Mouse (Mus musculus): ENCODE measurements at regions not wholly inside any gene's neighbourhood (a gene's known extent, or its start where the extent isn't known, plus 50 kb on each side); places are given as distances from the start of the nearest gene placed in this dataset.

DNA sequence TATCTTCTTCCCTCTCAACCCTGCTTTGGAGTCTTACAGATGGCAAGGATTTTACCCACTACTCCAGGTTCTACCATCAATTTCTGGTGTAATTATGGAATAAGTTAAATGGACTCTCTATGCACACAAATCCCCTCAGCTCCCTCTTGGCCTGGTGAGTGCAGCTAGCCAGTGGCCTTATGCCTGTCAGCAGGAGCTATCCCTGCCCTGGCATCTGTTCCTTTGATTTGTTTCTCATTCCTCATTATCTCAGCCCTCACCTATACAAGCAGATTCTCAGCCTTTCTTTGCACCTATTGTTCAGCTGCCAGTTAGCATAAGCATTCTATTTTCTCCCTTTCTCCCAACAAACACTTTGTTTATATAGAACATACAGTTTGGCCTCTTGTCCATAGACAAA is 150.3 kb downstream of the Rnf152 start:
- DNase-seq (ENCODE audit: low spot score in 2 of 2), result no peak

DNA sequence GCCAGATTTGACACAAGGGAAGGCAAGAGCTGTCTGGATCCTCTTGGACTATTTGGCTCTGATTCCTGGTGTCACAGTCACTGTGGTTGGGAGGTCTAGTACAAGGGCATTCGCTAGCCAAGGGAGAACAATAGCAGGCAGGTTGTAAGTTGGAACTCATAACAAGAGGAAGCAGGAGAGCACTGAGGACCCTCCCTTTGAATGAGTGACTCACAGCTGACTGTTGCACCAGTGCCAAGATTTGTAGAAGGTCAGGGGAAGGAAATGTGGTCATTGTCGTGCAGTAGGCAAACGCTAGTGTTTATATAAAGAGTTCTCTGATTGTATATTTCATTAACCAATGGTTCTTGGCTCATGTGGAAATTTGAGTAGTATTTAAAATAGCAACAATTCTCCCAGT is 157.2 kb downstream of the Rnf152 start:
- peak in 1 of 2 experiments; percentile 8 for DNase-seq (ENCODE audit: low spot score in 2 of 2)

DNA sequence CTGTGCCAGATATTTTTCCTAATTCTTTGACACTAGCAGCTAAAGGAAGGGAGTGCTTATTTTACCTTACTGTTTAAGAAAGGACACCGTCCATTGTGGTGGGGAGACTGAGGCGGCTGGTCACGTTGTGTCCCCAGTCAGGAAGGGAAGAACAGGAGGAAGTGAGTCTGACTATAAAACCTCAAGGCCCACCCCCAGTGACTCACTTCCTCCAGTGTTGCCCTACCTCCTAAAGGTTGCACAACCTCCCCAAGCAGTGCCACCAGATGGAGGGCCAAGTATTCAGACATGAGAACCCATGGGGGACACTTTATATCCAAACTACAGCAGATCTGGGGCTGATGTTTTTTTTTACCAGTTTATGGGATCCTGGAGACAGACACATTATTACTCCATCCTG is 165.4 kb downstream of the Rnf152 start:
- no peak for DNase-seq (ENCODE audit: low spot score in 2 of 2)

DNA sequence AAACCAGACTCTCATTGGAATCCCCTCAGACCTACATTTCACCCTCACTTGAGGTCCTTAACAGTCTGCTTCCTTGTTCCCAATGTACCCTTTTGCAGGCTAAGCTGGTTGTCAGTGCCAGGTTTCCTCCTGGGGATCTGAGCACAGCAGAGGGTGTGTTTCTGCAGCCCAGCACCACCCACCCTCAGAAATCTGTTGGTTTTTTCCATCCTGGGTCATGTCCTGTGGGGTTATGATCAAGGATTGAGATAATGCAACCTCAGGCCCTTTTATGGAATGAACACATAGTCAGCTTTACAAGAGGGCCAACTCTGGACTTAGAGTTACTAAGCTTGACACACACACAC is 167.6 kb downstream of the Rnf152 start:
- DNase-seq (ENCODE audit: low spot score in 2 of 2), result no peak

DNA sequence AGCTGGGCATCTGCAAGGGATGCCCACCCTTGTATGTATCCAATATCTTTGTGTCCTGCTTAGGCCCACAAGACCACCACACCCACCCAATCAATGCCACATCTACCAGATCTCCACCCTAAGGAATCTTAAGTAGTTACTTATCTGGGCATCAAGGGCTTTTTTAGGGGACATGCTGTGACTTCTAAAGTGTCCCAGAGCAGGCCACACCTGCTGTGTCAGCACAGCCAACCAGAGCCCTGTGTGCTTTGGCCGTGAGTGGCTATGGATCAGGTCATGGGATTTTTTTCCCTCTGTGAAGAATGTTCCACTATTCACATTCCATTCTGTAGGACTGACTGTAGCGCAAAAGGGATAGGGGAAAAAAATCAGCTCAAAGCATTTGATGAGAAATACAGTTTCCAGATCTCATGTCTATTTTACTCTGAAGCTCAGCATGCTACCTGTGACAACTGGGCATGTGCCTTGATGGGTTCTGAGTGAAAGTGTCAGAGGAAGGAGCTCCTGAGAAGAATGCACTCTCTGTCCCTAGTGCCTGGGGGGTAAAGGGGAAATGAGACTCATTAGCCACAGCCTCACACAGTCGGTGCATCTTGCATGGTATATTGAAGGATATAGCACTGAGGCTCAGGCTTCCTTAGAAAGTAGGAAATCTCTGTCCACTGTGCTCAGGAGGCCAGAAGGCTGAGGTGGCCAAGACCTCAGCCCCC is 168.1 kb downstream of the Rnf152 start:
- DNase-seq (ENCODE audit: low spot score in 2 of 2), result no peak

DNA sequence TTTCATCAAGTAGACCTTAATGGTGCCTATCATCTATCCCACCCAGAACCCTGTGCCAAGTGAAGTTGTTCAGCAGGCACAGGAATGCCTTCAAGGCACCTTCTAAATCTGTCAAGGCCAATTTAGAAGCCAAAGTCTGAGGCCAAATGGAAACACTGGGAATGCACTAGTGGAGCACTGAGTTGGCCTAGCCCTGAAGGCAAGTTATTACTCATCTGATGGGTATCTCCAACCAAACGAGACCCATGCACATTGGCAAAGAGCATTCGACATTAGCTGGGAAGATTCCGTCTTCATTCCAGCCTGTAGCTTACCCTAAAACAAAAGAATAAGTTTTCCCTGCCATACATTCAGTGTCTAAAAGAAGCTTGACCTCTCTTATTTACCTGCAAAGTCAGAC is 172.0 kb downstream of the Rnf152 start:
- no peak for DNase-seq (ENCODE audit: low spot score in 2 of 2)

DNA sequence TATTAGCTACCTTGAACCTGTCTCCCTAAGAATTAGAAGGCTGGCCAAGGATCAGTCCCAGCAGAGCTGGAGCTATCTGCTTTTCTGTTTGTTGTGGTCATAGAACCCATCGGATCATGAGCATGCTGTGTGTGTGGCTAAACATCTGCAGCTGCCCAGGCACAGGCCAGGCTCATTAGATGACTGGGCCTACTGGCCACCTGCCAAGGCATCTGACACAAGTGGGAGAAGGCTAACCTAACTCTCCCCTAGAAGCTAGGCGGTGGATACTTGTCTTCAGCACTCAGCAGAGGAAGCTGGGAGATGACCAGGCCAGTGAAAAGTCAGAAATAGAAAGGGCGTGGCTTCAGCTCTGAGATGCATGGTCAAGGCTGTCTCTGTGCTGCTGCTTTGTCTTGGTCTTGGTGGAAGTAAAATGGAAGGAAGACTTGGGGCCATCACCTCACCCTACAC is 177.1 kb downstream of the Rnf152 start:
- peak in 1 of 2 experiments; percentile 34 for DNase-seq (ENCODE audit: low spot score in 2 of 2)

DNA sequence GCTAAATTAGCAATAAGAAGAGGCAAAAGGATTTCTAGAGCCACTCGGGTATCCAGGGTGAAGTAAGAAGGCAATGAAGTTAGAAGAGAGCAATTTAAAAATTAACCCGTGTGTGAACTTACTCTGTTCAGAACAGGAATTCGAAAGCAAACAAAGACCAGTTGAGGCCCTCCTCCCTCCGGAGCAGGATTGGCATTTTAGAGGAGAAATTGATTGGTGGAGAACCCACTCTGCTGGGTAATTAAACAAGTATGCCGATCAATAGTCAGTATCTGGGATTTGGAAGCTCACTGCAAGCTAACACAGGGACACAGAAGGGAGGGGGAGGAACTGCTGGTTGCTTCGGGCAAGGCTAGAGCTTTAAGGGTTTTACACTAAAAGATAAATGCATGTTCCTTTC is 177.7 kb downstream of the Rnf152 start:
- DNase-seq (ENCODE audit: low spot score in 2 of 2), result no peak

DNA sequence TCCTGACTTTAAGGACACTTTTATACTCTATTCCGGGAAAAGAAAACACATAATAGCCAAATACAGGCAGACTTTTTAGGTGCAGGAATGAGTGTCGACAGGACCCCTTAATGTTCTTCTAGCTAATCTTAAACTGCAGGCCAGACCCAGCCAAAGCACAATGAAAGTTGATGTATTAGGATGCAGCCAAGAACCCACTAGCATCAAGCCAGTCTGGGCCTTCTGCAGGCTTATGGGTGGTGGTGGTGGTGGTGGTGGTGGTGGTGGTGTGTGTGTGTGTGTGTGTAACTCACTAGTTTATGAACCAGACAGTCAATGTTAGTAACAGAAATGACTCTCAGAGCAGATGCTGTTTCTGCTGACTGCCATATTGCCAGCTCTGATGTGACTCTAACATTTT is 178.6 kb downstream of the Rnf152 start:
- no peak for DNase-seq (ENCODE audit: low spot score in 2 of 2)

DNA sequence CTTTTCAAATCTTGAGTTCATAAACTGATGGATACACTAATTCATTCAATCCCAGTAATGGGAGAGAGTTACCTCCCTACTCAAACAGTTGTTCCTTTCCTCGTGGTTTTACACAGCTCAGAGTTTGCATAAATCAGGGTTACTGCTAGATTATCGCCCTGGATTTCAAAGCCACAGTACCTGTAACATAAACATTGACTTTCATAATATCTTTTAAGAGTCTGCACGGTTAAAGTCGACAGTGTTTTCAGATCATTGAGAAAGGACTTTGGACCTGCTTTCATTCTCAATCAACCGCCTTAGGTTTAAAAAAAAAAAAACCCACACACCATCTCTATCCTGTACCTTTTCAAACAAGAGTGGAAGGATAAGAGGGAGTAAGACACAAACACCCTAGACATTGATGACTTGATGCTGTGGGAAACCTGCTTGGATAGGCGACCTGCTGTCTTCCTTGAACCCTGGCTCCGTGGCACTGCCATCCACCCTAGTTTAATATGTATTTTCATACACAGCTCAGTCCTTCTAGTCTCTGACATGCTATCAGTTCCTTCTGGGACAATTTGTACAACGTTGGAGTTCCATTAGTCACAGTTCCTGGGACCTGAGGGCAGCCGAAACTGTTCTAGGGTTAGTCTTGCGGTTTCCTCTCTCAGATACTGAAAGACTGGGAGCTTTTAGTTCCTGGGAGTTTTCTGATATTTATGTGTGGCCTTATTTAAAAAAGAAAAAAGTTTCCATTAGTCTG is 179.3 kb downstream of the Rnf152 start:
- DNase-seq (ENCODE audit: low spot score in 2 of 2), result no peak

DNA sequence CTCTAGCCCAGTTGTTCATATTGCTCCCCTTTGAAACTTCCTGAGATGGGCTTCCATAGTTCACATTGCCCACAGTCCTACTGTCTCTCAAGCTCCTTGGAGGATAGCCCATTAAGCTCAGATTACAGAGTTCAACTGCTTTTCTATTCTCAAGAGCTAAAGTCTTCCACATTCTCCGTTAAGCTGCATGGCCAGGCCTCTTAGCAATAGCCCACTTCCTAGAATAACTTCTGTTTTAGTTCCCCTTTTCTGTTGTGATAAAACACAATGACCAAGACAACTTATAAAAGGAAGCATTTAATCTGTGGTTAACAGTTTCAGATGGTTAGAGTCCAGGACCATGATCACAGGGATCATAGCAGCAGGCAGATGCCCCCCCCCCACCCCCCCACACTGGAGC is 185.5 kb downstream of the Rnf152 start:
- no peak for DNase-seq (ENCODE audit: low spot score in 2 of 2)

DNA sequence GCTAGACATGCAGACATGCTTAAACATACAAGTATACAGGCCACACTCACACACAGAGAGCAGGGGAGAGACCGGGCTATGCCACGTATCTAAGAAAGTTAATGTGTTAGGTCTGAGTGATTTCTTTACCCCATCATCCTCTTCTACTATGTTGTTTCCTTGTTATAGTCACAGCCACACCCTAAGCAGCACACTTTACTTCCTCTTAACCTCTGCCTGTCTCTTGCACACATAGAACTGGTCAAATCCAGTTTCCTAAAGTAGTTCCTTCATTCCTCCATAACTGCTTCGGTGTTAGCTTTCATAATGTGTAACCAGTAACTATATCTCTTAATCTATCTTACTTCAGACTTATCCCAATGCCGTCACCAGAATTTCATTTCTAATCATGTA is 186.4 kb downstream of the Rnf152 start:
- DNase-seq (ENCODE audit: low spot score in 2 of 2), result no peak

DNA sequence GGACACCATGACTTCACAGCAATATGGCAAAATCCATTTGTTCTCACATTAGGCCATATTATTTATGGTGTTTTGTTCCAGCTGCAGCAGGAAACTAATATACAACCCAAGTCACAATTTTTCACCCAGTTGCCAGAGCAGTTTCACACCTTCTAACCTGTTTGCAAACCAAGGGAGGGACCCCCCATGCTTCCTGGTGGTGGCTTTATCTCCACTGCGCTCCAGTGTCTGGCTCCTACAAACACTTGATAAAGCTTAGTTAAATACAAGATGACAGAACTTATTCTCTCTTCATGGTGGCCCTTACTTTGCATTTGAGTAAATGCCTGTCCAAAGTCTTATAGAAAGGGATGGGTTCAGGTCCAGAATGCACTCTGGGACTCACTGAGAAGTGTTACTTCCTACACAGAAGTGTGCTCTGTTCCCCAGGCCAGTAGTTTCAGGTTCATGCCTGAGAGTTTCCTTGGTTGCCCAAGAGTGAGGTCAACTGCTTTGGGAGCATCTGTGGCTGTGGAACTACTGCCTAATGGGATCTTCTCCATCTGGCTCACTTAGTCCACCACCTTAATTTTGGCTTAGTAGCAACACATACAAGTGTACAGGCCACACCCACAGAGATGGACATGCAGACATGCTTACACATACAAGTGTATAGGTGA is 186.9 kb downstream of the Rnf152 start:
- no peak for DNase-seq (ENCODE audit: low spot score in 2 of 2)

DNA sequence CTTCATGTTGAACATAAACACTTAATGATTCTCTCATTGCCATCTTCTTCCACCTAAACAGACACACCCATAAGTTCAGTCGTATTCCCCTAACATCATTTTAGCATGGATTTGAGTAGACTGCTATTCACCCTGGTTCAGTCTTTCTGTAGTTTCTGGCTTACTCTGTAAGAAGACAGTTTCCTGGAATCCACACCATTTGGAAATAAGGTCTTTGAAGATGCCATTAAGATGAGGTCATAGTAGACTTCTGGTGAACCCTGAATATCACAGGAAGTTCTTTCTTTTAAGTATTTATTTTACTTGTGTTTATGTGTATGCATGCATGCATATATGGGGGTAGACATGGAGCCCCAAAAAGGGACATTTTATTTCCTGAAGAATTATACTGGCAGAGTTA is 187.7 kb downstream of the Rnf152 start:
- no peak for DNase-seq (ENCODE audit: low spot score in 2 of 2)

DNA sequence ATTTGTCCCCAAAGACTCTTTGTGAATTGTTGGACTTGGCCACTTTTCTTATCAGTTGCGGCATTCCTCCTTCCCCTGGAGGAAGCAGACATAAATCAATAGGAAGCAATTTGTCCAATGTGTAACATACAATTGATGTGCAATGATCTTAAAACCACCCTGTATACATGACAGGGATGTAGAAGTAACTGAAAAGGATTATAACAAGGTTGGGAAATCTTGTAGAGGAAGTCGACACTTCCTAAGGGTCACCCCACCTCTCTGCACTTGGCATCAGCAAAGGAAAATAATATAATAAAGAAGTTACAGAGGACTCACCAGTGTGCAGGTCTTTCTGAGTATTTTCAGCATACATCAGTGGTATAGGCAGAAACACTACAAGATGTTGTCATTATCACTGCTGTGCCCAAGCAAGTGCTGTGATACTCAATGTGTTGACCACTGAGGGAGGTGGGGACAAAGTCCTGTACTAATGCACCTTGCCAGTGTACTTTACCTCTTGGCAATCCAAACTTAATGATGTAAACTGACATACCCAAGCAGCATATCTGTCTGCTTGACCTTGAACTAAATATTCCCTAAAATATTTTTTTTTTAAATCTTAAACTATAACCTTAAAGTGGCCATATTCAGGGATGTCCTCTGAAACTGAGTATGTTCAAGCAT is 198.9 kb downstream of the Rnf152 start:
- no peak for DNase-seq (ENCODE audit: low spot score in 2 of 2)

DNA sequence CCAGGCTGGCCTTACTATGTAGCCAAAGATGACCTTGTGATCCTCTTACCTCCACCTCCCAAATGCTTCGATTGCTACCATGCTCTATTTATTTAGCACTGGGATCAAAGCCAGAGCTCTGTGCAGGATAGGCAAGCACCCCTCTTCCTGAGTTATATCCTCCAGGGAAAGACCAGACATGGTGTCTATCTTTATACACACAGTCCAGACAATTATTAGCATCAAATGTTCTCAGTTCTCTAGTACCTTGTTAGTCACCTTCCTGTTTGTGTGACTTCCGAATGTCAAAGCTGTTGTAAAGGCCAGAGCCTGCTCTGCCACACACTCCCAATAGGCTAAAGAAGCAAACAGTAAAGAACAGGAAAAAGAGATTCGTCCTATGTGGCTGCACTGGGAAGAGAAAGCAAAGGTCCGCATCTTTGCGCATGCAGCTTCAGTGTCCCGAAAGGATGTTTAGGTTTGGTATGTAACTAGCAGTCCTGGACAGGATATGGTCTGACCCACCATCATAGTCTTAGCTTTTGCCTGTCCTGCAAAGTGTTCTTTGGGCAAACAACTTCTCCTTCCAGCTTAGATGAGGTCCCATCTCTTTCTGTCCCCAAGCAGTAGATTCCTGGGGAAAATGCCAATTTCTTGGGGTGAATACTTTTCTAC is 204.2 kb downstream of the Rnf152 start:
- DNase-seq (ENCODE audit: low spot score in 2 of 2), result no peak

DNA sequence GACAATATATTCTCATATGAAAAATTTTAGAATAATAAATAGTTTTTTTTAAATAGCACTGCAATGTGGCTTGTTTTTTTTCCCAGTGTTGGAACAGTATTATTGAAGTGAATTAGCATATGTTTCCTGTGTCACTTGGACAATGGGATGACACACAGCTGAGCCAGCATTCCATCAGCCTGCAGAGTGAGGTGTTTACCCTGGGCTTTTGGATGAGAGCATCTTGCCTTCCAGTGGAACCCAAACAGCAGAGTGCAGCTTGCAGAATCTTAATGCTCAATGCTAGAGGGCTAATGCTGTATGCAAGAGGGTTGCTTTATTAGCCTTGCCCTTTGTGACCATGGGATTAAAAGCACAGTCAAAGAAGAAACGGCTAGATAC is 205.1 kb downstream of the Rnf152 start:
- DNase-seq (ENCODE audit: low spot score in 2 of 2), result no peak

DNA sequence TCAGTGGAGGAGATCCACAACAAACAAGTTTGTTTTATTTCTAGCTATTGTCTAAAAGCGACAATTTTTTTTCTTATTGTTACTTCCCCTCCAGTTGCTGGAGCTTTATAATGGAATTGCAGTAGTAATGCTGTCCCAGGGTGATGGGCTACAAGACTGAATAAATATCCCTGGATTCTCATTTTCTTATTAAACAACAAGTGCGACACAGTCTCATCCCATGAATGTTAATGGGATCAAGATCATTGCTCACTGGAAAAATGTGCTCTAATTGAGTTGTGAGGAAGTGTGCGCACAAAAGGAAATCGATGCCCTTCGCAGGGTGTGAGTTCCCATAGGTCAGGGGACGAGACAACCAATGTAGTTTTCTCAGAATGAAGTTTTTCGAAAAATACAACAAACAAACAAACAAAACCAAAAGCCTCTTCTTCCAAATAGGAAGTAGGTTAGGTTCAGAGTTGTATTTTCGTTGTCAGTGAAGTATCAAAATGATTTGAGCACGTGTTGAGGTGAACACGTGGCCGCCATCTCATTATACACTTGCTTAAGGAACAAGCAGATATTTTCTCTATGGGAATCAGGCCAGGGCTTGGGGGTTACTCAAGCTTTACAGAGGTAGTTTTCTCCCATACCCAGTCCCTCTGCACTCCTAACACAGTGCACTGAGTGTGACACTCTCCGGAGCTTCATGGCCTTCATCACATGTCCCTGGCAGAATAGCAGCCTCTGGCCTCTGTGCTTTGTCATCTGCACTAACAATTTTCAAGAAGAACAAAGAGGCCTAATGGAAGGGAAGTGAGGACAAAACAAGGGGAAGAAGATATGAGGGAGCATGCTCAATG is 205.7 kb downstream of the Rnf152 start:
- DNase-seq (ENCODE audit: low spot score in 2 of 2), result no peak

DNA sequence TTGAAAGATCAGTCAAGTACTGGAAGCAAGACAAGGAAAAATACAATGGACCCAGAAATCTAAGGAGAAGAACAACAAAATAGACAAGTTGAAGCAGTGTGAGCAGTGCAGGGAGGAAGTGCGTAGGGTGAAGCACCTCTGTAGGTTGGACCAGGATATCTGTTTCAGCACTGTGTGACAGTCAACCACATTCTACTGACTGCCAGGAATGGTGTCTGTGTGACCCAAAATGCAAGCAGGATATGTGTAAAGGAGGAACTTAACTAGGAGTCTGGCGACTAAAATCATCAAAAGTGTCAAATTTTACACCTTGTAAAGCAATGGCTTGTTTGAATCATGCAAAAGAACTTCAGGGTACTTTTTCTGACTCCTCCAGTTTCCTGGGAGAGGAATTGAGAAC is 207.7 kb downstream of the Rnf152 start:
- no peak for DNase-seq (ENCODE audit: low spot score in 2 of 2)

DNA sequence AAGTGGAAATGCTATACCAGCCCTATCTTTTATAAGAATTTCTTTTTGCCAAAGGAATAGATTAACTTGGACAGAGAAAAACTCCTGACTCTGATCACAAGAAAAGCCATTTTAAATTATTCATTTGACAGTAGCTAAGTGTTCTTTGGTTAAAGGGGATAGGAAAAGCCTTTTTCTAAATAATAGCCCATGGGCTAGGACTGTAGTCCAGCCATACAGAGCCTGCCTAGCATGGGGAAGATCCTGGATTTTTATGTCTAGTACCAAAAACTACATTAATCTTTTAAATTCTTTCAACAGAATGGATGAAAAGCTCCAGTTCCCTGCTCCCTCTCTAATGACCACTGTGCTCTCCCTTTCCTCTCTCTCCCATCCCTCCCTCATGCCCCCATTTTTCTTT is 208.5 kb downstream of the Rnf152 start:
- DNase-seq (ENCODE audit: low spot score in 2 of 2), result no peak

DNA sequence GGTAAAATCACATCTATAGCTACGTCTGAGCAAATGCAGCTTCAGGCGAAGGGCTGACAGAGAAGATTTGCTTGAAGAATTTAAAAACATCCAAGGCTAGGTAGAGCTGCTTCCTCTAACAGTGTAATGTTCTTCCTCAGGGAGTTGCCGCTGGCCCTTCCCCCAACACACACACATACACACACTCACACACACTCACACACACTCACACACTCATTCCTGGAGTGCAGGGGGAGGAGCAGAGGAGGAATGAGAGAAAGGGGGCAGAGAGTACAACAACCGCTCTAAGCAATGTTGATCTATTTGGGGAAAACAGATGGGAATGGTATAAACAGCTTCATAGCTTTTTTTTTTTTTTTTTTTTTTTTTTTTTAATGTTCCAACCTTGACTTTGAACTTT is 232.6 kb downstream of the Rnf152 start:
- no peak for DNase-seq (ENCODE audit: low spot score in 2 of 2)
